Mouse (Mus musculus): ENCODE results near the gene A030014E15Rik.
"Not testable (repeated sequence)": the region's sequence is repeated elsewhere in the genome, so short reads cannot be mapped to it uniquely, and the experiment has no call there.

A030014E15Rik gene

DNA sequence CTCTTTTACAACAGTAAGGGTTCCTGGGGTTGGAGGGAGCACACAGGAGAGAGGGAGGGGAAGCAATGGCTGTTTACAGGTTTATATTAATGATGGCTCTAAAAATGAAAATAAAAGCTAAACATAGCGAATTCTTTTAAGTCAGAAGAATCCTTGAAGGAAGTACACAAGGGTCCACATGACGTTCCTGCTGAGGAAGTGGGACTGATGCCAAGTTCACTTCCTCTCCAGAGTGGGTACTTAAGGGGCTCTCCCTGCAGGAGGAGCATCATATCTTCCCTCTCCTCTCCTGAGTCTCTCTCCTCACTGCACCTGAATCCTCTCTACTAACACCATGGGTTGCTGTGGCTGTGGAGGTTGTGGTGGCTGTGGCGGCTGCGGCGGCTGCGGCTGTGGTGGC is at the start of gene A030014E15Rik:
Gene A030014E15Rik, plus strand, starts transcription at position 268 of the 400 bp plus-strand sequence.
- no peak for TF ChIP-seq GATA4 (IDR thresholded peaks at IDR 0.05; ENCODE audit: insufficient replicate concordance, low read length)

DNA sequence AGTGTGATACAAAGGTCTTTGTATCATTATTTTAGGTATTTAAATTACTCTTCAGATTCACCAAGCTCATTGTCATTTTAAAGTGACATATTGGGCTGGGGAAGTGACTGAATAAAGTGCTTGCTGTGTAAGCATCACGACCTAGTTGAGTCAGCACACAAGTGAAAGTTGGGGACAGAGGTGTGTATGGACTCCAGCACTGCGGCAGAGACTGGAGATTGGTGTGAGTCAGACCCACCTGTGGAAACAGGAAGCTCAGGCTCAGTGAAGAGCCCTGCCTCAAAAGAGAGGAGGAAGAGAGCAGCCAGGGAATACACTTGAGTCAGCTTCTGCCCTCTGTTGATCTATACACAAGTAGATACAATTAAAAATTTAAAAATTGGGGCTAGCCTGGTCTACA is 45.5 kb upstream of the A030014E15Rik start:
- TF ChIP-seq GATA4 (IDR thresholded peaks at IDR 0.05; ENCODE audit: insufficient replicate concordance, low read length): no peak

DNA sequence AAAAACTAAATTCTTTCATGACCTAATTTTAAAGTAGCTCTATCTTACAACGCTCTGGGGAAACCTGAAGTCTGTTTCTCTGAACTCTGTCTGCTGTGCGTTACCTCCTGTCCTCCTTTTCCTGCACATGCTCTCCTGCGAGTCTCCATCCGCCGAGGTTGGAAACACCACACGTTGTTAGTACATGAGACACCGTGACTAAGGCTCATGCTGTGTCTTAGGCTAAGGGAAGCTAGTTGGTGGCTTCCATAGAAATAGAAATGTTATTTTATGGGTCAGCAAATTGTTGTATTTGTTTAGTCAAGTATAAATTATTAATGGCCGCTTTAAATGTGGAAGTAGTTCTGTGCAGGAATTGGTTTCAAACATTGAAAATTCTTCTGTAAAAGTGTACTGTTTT is 44.5 kb upstream of the A030014E15Rik start:
- TF ChIP-seq GATA4 (IDR thresholded peaks at IDR 0.05; ENCODE audit: insufficient replicate concordance, low read length): no peak

DNA sequence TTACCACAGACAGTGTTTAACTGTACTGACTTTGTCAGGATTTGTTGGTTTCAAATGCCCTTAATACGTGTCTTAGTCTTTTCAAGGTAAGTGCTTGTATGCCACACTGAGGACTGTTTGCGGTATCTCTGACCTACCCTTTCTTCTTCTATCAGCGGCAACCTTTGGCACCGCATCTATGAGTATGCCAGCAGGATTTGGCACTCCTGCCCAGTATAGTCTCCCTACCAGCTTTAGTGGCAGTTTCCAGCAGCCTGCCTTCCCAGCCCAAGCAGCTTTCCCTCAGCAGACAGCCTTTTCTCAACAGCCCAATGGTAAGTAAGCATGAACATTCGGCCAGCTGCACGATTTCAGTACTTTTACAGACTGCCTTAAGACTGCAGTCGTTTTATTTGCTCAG is 31.4 kb upstream of the A030014E15Rik start:
- no peak for TF ChIP-seq GATA4 (IDR thresholded peaks at IDR 0.05; ENCODE audit: insufficient replicate concordance, low read length)

DNA sequence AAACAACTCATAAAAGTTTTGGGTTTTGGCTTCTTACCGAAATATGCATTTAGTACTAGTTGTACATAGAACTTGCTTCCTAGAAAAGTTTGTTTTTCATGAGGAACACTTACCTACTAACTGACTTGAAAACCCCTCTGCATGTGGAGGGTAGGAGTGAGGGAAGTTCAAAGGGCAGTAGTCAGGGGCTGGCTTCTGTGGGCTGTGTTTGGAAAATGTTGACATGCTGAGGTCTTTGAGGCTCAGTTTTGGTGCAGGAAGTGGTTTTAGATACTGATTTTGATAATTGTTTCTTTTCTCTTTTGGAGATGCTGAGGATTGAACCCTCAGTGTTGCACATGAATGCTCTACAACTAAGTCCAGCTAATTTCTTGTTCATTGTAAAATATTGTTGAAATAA is 24.1 kb upstream of the A030014E15Rik start:
- TF ChIP-seq GATA4 (IDR thresholded peaks at IDR 0.05; ENCODE audit: insufficient replicate concordance, low read length): no peak

DNA sequence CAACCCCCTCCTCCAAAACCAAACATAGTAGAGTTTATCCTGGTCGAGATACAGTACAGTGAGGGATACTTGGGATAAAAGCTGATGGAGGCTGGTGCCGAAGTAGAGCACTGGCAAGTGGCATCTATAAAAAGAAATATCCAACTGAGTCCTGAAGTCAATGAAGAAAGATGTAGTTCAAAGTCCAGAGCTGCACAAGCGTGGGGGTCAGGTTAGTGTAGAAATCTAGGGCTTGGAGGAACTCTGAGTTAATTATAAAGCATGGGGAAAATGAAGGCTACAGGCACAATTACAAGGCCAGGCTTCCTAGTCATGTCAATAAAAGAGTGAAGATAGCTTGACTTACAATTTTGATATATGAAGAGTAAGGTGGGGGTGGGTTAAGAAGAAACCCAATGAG is 23.5 kb upstream of the A030014E15Rik start:
- no peak for TF ChIP-seq GATA4 (IDR thresholded peaks at IDR 0.05; ENCODE audit: insufficient replicate concordance, low read length)

DNA sequence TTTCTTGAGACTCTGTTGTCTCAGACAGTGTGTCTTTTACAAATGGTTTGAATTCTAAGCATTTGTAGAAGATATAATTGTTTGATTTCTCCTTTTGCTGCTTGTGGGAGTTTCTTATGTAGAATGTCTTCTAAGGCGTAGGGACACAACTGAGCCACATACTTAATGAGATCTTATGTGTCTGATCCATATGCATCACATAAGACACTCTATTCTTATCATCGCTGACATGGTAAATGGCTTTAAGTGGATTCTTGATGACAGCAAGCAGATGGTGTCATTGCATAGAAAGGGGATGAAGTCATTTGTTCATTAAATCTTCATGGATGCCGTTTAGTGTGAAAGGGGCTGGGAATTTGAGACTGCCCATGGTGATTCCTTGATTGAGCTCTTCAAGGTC is 18.8 kb upstream of the A030014E15Rik start:
- no peak for TF ChIP-seq GATA4 (IDR thresholded peaks at IDR 0.05; ENCODE audit: insufficient replicate concordance, low read length)

DNA sequence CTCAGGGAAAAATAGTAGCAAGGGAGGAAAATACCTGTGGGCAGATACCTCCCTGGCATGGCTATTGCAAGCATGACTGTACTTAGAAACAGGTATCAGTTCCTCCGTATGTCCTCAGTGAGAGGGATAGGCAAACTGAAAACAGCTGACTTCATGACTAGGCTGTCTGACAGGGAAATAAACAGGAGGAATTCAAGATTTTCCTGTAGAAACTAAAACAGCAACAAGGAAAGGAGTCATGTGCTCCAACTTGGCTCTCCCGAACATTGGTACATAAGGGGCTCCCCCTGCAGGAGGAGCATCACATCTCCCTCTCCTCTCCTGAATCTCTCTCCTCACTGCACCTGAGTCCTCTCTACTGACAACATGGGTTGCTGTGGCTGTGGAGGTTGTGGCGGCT is 11.7 kb upstream of the A030014E15Rik start, which contains the start of gene A030005L19Rik:
Gene A030005L19Rik, plus strand, starts transcription at position 301 of the 400 bp plus-strand sequence.
- no peak for TF ChIP-seq GATA4 (IDR thresholded peaks at IDR 0.05; ENCODE audit: insufficient replicate concordance, low read length)

DNA sequence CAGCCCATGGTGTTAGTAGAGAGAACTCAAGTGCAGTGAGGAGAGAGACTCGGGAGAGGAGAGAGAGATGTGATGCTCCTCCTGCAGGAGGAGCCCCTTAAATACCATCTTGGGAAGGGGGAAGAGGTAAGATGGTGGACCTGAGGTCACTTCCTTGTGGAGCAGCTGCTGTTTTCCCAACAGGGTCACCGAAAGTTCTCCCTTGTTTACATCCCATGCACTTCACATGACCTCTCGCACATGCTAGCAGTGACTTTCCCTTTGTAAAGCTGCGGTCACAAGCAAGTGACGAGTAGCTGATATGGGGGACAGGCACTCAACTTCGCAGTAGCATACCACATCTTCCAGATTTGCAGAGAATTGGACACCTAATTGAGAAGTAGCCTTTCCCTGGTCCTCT is 6.6 kb downstream of the A030014E15Rik start, which contains the start of gene Gm6217:
Gene Gm6217, minus strand, starts transcription at position 74 of the 400 bp plus-strand sequence.
- not testable (repeated sequence) for TF ChIP-seq GATA4 (IDR thresholded peaks at IDR 0.05; ENCODE audit: insufficient replicate concordance, low read length)

DNA sequence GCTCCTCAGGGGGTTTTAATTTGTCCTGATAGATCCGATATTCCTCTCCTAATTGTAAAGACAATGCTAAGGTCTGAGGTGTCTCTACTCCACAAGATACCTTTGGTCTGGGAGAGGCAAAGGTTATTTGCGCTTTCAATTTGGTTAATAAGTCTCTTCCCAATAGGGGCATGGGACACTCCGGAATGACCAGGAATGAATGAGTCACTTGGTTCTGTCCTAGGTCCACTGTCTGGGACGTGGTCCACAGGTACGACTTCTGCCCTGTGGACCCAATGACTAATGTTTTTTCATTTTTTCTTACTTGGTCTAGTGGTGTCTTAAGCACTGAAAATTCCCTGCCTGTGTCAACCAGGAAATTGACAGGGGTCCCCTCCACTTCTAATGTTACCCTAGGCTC is 13.9 kb downstream of the A030014E15Rik start:
- no peak for TF ChIP-seq GATA4 (IDR thresholded peaks at IDR 0.05; ENCODE audit: insufficient replicate concordance, low read length)

DNA sequence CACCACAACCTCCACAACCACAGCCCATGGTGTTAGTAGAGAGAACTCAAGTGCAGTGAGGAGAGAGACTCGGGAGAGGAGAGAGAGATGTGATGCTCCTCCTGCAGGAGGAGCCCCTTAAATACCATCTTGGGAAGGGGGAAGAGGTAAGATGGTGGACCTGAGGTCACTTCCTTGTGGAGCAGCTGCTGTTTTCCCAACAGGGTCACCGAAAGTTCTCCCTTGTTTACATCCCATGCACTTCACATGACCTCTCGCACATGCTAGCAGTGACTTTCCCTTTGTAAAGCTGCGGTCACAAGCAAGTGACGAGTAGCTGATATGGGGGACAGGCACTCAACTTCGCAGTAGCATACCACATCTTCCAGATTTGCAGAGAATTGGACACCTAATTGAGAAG is 18.6 kb downstream of the A030014E15Rik start, which contains the start of gene A030003K21Rik:
Gene A030003K21Rik, minus strand, starts transcription at position 94 of the 400 bp plus-strand sequence.
- TF ChIP-seq GATA4 (IDR thresholded peaks at IDR 0.05; ENCODE audit: insufficient replicate concordance, low read length): not testable (repeated sequence)

DNA sequence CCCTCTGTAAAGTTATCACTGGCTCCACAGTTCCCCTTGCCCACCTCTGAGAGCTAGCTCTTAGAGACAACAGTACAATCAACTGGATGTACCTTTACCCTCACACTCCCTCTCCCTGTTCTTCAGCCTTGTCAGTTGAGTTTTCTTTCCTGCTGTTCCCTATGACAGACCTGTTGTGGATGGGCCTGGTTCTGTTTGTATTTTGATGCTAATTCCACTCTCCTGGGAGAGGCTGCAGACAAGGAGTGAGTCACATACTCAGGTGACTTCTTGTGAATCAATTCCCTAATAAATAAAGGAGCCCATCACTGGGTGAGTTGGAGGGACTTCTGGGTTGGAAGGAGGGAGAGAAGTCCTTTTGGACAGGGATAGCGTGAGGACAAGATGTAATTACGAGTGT is 23.9 kb downstream of the A030014E15Rik start:
- no peak for TF ChIP-seq GATA4 (IDR thresholded peaks at IDR 0.05; ENCODE audit: insufficient replicate concordance, low read length)

DNA sequence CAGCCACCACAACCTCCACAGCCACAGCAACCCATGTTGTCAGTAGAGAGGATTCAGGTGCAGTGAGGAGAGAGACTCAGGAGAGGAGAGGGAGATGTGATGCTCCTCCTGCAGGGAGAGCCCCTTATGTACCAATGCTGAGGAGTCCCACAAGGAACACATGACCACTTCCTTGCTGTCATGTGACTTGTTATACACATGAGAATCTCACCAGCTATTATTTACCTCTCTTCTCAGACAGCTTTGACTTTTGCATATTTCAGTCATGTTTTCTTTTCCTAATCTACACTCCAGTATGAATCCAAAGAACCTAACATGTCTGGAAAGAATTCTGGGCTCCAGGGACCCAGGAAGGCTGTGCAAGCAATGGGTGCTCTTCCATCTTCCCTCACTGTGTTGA is 31.2 kb downstream of the A030014E15Rik start, which contains the start of gene Gm7544:
Gene Gm7544, minus strand, starts transcription at position 101 of the 400 bp plus-strand sequence.
- TF ChIP-seq GATA4 (IDR thresholded peaks at IDR 0.05; ENCODE audit: insufficient replicate concordance, low read length): not testable (repeated sequence)

DNA sequence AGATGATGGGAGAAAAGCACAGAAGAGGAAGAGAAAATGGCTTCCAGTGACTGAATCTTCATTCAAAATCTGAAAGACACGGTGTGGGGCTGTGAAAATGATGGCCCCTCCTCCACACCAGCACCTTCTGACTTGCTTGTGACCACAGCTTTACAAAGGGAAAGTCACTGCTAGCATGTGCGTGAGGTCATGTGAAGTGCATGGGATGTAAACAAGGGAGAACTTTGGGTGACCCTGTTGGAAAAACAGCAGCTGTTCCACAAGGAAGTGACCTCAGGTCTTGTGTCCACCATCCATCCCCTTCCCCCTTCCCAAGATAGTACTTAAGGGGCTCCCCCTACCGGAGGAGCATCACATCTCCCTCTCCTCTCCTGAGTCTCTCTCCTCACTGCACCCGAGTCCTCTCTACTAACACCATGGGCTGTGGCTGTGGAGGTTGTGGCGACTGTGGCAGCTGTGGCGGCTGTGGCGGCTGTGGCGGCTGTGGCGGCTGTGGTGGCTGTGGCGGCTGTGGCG is 35.2 kb downstream of the A030014E15Rik start, which contains the start of gene Gm47955:
Gene Gm47955, plus strand, starts transcription at position 417 of the 516 bp plus-strand sequence.
- no peak for TF ChIP-seq GATA4 (IDR thresholded peaks at IDR 0.05; ENCODE audit: insufficient replicate concordance, low read length)

DNA sequence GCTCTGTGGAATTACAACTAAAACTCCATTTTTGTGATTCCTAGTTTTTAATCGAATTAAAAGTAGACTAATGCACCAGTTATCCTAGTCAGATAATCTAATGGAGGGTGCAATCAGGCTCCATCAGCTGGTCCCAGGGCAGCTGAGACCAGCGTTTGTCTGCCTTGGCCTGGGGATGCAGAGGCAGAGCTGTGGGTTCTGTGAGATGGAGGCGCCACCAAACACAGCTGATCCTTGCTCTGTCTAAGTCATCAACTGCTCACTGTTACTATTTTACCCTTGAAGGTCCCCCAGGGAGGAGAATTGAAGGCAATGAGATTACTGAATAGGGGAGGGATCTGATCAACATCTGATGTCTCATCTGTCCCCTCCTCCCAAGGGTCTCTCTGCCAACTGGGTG is 41.7 kb downstream of the A030014E15Rik start:
- no peak for TF ChIP-seq GATA4 (IDR thresholded peaks at IDR 0.05; ENCODE audit: insufficient replicate concordance, low read length)

DNA sequence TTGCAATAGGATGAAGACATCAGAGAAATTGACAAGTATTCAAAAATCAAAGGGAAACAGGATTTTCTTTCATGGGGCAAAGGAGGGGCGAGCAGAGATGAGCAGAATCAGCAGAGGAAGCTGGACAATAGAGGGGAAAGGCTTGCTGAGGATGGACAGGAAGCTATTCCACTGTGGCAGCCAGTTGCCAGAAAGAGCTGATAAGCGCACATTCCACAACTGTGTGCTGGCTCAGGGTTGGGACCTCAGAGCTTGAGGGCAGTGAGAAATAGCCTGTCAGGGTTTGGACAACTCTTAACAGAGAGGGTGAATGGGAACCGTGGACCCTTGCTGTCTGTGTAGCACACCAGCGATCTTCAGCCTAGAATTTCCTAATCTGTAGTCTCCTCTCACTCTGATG is 47.3 kb downstream of the A030014E15Rik start:
- peak; percentile 96 for TF ChIP-seq GATA4 (IDR thresholded peaks at IDR 0.05; ENCODE audit: insufficient replicate concordance, low read length)

DNA sequence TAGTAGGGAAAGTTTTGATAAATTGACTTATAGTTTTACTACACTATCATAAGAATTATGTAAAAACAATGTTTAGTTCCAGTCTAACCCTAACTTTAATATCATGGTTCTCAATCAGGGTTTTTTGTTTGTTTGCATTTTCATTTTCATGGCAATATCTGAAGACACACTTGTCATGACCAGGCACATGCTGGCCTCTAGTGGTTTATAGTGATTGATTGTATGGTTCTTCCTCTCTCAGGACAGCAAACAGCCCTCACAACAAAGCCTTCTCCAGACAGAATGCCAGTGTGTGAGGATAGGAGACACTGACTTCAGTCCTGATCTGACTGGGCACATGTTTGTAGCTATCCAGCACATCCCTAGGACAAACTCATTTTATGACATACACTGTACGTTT is 48.5 kb downstream of the A030014E15Rik start:
- no peak for TF ChIP-seq GATA4 (IDR thresholded peaks at IDR 0.05; ENCODE audit: insufficient replicate concordance, low read length)

All from liver, adult (tissue).